Mouse (Mus musculus) intestine, embryonic 15.5 days (tissue): ENCODE data around the gene Ace. TPM values are rescaled to one million over a fixed set of nuclear protein-coding genes. Genes with fewer than 3 reads are reported as not detected.

Source experiments
- ATAC-seq: fragments of 200-750 bp; cut with Nextera tagmentation; 2 replicates; pipeline ENCODE4 v1.8.0; 2017; ENCODE audit warnings: moderate TSS enrichment, moderate library complexity
- H3K27ac ChIP-seq: fragments of 300-500 bp; sonication (generic); 2 replicates; pipeline ENCODE4 v1.5.1; 2015; ENCODE audit warnings: mild to moderate bottlenecking, inconsistent platforms
- H3K27me3 ChIP-seq: fragments of 300-500 bp; sonication (generic); replicated peaks from 2 replicates; pipeline ENCODE4 v1.6.1; 2015; ENCODE audit warnings: inconsistent platforms
- H3K36me3 ChIP-seq: fragments of 300-500 bp; sonication (generic); 2 replicates; pipeline ENCODE4 v1.6.1; 2015; ENCODE audit warnings: inconsistent platforms
- H3K4me1 ChIP-seq: fragments of 300-500 bp; sonication (generic); replicated peaks from 2 replicates; pipeline ENCODE4 v1.6.1; 2015; ENCODE audit warnings: inconsistent platforms
- H3K4me2 ChIP-seq: fragments of 300-500 bp; sonication (generic); replicated peaks from 2 replicates; pipeline ENCODE4 v1.6.1; 2015; ENCODE audit warnings: mild to moderate bottlenecking, inconsistent platforms
- H3K4me3 ChIP-seq: fragments of 300-500 bp; sonication (generic); replicated peaks from 2 replicates; pipeline ENCODE4 v1.5.1; 2015; ENCODE audit warnings: inconsistent platforms
- H3K9ac ChIP-seq: fragments of 300-500 bp; sonication (generic); 2 replicates; pipeline ENCODE4 v1.6.1; 2015; ENCODE audit warnings: inconsistent platforms
- H3K9me3 ChIP-seq: fragments of 300-500 bp; sonication (generic); 2 replicates; pipeline ENCODE4 v1.6.1; 2016; ENCODE audit warnings: inconsistent platforms
- WGBS: fragments of 180-500 bp; shearing (Covaris S2); methylation state at CpG from one replicate; pipeline ENCODE4 v1.1.7; 2015; 5-methylcytosine and 5-hydroxymethylcytosine counted together
- polyA plus RNA-seq: library from polyadenylated mRNA; unstranded; fragments of >200 nt; fragmentation: Nextera tagmentation; extraction: Ambion mirVana; gene quantifications from 2 replicates; pipeline ENCODE4 v1.2.1, GENCODE M21; 2015

Gene Ace
- 6.9 and 11.1 TPM in 2 replicates for polyA plus RNA-seq

DNA sequence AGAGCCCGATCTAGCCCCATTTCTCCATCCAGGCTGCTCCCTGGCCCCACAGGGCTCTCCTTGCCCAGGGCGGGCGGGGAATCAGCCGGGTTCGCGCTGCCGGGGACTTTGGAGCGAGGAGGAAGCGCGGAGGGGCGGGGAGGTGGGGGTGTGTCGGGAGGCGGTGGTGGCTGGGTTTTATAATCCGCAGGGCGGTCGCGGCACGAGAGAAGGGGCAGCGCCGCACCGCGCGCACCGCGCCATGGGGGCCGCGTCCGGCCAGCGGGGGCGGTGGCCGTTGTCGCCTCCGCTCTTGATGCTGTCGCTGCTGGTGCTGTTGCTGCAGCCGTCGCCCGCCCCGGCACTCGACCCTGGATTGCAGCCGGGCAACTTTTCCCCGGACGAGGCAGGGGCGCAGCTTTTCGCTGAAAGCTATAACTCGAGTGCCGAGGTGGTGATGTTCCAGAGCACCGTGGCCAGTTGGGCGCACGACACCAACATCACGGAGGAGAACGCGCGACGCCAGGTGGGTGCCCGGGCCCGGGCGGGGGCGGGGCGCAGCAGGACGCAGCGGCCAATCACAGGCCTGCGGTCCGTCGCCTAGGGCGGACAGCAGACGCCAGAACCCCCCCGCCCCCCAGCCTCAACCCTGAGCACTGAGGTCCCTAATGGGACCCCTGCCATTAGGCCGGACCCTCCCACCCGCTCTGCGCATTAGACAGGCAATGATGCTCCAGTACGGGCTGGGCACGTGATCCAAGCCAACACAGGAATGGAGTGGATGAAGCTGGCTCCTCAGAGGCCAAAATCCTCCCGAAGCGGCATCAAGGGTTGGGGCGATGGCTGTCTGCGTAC, at the start of gene Ace:
Gene Ace, plus strand, starts transcription at position 205 of the 834 bp plus-strand sequence.
- peak within 1 kb of the TSS; percentile 51 for H3K4me3 ChIP-seq
- H3K4me2 ChIP-seq = peak within 1 kb of the TSS; percentile 99
- WGBS = under 1% methylated on average over 64 of the region's 76 CpGs
- H3K9me3 ChIP-seq = no peaks in the 10 kb centered on the region
- H3K9ac ChIP-seq = peak within 1 kb of the TSS; percentile 49
- peaks cover 30% of the 10 kb centered on the region for H3K27me3 ChIP-seq
- peaks cover 13% of the 10 kb centered on the region for H3K4me1 ChIP-seq
- H3K36me3 ChIP-seq = no peaks in the 10 kb centered on the region
- no peak within 1 kb of the TSS for H3K27ac ChIP-seq
- ATAC-seq = peak; percentile 78

DNA sequence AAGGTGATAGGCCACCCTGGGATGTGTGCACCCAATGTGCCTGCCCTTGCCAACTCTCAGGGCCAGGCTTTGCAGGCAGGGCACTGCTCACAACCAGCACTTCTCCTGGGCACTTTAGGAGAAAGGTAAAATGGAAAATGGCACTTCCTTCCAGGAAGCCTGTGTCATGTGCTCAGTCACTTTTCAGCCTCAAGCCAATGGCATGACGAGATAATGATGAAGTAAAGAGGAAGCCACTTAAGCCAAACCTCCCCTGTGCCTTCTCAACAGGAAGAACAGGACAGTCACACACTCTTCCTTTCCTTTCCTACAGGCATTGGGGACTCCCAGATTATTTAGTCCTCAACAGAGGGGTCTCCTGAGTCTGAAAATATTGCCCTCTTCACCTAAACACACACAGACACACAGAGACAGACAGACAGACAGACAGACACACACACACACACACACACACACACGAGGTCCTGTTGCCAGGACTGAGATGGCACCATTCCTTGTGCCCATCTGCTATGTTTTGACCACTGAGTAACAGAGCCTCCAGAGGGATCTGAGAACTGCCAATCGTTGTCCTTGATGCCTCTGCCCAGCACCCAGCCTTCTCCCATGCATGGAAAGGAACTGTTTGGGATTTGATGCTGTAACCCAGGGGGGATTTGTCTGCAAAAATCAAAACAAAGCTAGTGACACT, 47.5 kb upstream of the Ace start:
- 73% methylated on average over 3 of the region's 3 CpGs for WGBS
- H3K27me3 ChIP-seq = no peaks in the 10 kb centered on the region

DNA sequence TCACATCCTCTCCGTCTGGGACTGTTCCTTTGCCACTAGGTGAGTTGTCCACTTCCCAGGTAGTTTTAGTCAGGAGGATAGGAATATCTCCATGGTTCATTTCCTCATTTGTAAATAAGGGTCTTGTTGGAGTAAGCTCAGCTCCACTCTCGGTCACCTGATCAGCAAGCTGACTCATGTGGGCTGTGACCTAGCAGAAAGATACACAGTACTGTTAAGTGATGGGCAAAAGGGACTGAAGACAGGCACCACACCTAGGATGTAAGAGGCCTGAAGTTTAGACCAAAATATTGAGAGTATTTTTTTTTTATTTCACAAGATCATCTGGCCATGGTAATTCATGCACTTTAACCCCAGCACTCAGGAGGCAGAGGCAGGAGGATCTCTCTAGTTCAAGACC, 46.9 kb upstream of the Ace start:
- Histone ChIP-seq H3K4me1 (no peaks in the 10 kb centered on the region), H3K9me3 (no peaks in the 10 kb centered on the region), H3K36me3 (peaks cover 18% of the 10 kb centered on the region), H3K4me3 (no peak overlapping the region), H3K9ac (no peak overlapping the region), H3K27ac (no peak overlapping the region), H3K27me3 (no peaks in the 10 kb centered on the region), H3K4me2 (no peak overlapping the region)
- ATAC-seq = no peak
- WGBS = 92% methylated on average over 2 of the region's 2 CpGs

More for the DNA sequence above, 47.5 kb upstream of the Ace start:
- H3K36me3 ChIP-seq = peaks cover 14% of the 10 kb centered on the region
- ATAC-seq = no peak
- H3K4me3 ChIP-seq = no peak overlapping the region
- no peak overlapping the region for H3K4me2 ChIP-seq
- no peaks in the 10 kb centered on the region for H3K4me1 ChIP-seq
- no peak overlapping the region for H3K9ac ChIP-seq
- H3K9me3 ChIP-seq = no peaks in the 10 kb centered on the region
- H3K27ac ChIP-seq = no peak overlapping the region

DNA sequence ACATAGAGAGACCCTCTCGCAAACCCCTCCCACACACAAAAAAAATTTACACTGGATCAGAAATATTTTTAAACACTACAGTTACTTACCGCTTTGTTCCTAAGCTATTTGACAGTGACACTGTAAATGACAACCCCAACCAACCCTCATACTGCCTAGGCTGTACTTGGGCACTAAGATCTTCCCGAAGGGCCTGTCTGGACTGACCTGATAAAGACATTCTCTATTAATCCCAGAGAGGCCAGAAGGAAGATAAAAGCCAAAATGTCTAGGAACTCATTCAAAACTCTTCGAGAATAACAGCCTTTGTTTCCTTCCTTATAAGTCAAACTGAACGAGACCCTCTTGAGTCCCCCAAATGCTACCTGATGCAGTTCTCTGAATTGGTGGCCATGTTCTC, 46.5 kb upstream of the Ace start:
- 89% methylated on average over 5 of the region's 5 CpGs for WGBS
- Histone ChIP-seq H3K9ac (no peak overlapping the region), H3K27ac (no peak overlapping the region), H3K9me3 (no peaks in the 10 kb centered on the region), H3K27me3 (no peaks in the 10 kb centered on the region), H3K4me1 (no peaks in the 10 kb centered on the region), H3K4me3 (no peak overlapping the region), H3K4me2 (no peak overlapping the region), H3K36me3 (peaks cover 18% of the 10 kb centered on the region)
- ATAC-seq = no peak

DNA sequence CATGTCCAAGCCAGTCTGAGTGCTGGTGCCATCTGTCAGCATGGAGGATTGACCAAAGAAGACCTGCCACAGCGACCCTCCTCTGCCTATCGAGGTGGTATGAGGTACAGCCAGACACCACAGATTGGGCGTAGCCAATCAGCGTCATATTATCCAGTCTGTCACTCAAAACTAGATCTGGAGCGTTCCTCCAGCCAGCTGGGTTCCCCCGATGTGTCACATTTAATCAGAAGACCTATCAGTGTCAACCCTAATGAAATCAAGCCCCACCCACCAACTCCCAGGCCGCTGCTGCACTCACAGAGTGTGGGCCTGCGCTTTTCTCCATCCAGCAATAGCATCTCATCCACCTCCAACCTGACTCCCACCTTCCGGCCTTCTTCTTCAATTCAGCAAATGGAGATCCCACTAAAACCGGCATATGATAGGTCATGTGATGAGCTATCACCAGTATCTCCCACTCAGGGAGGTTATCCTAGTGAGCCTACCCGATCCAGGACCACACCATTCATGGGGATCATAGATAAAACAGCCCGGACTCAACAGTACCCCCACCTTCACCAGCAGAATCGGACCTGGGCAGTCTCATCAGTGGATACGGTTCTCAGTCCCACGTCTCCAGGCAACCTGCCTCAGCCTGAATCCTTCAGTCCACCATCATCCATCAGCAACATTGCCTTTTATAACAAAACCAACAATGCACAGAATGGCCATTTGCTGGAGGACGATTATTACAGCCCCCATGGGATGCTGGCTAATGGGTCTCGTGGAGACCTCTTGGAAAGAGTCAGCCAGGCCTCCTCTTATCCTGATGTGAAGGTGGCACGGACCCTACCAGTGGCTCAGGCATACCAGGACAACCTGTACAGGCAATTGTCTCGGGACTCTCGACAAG, 44.7 kb upstream of the Ace start:
- Histone ChIP-seq H3K27me3 (no peaks in the 10 kb centered on the region), H3K4me1 (0 out of 2 replicates have a peak, but pooled peaks cover 2% of the 10 kb centered on the region), H3K36me3 (peaks cover 18% of the 10 kb centered on the region), H3K9ac (no peak overlapping the region), H3K9me3 (no peaks in the 10 kb centered on the region), H3K27ac (no peak overlapping the region), H3K4me3 (no peak overlapping the region), H3K4me2 (no peak overlapping the region)
- 90% methylated on average over 20 of the region's 20 CpGs for WGBS
- ATAC-seq = no peak; the same call in 1 of the 2 replicates

DNA sequence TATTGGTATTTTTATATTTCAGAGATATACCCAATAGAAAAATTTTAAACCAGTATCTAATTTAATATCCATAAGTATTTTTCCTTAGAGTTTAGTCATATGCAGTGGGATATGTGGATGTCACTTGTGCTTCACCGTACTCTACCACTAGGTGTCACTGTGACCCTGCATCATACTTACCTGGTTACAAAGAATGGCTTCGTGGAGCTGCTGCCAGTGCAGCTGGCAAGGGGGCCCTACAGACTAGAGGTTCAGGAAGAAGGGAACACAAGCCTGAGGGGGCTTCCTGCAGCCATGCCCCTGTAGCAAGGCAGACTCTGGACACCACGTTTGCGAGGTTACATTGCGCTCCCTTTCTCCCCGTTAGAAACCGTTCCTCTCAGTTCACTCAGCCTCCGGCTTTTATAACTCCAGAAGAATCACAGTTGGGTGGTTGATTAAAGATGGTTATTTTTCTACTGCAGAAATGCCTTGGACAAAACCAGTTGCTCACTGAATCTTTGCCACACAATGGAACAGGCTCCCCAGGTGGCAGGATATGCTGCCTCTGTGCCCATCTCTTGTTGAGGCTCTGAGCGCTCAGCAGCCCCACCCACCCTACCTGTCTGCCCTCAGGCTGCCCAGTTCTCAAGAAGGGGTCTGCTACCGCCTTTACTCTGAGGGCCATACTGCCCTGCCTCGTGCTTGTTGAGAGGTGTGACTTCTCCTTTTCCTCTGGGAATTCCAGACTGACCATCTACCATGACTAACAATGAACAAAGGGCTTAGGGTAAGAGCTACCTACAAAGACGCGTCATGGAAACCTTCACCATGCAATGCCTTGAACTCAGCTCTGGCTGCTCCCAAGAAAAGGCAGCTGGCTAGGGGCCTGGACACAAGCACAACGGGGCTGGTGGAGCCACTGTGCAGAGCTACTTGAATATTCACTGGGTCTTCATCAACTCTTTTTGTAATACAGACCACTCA, 40.4 kb upstream of the Ace start:
- 61% methylated on average over 14 of the region's 14 CpGs for WGBS
- ATAC-seq = peak; percentile 75

DNA sequence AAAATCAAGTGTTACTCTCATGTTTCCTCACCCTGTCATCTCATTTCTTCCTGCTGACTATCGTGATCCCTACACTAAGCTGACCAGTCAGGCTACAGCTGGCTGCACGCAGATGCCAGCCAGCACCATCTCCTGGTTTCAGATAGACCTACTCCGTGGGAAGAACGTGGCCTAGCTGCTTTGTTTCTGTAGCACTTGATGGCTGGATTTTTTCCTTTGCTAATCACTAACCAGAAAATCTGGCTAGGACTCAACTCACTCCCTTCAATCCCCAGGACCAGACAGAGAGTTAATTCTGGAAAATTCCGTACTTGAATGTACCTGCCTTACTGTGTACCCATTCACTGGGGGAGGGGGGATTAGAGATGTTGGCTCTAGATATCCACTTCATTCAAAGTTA, 39.6 kb upstream of the Ace start:
- H3K4me1 ChIP-seq = 0 out of 2 replicates have a peak, but pooled peaks cover 2% of the 10 kb centered on the region
- no peak overlapping the region for H3K4me2 ChIP-seq
- 0 out of 2 replicates have a peak, but pooled peaks cover 4% of the 10 kb centered on the region for H3K36me3 ChIP-seq
- WGBS = 80% methylated on average over 5 of the region's 5 CpGs
- no peak overlapping the region for H3K27ac ChIP-seq
- no peak overlapping the region for H3K4me3 ChIP-seq
- no peak for ATAC-seq
- no peak overlapping the region for H3K9ac ChIP-seq
- no peaks in the 10 kb centered on the region for H3K27me3 ChIP-seq
- no peaks in the 10 kb centered on the region for H3K9me3 ChIP-seq

More for the DNA sequence above, 40.4 kb upstream of the Ace start:
- Histone ChIP-seq H3K9me3 (no peaks in the 10 kb centered on the region), H3K27me3 (no peaks in the 10 kb centered on the region), H3K36me3 (peaks cover 12% of the 10 kb centered on the region), H3K4me2 (no peak overlapping the region), H3K27ac (no peak overlapping the region), H3K9ac (no peak overlapping the region), H3K4me1 (0 out of 2 replicates have a peak, but pooled peaks cover 2% of the 10 kb centered on the region), H3K4me3 (no peak overlapping the region)

DNA sequence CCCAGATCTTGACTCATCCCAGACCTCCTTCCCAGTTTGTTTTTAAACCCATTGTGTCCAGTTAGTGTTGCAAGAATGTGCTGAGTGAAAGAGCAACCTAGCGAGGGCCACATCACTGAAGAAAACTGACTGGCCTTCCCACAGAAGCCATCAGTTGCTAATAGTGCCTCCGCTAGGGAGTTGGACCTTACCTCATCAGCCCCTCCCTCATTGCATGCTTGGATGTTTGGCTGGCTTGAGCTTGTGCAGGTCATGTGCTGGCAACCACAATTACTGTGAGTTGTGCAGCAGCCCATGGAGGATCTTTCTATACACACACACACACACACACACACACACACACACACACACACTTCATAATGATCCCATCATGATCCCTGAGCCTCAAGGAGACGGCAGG, 36.4 kb upstream of the Ace start:
- 89% methylated on average over 3 of the region's 3 CpGs for WGBS
- Histone ChIP-seq H3K27me3 (no peaks in the 10 kb centered on the region), H3K9ac (no peak overlapping the region), H3K27ac (no peak overlapping the region), H3K4me1 (0 out of 2 replicates have a peak, but pooled peaks cover 2% of the 10 kb centered on the region), H3K9me3 (no peaks in the 10 kb centered on the region), H3K4me3 (no peak overlapping the region), H3K36me3 (no peaks in the 10 kb centered on the region), H3K4me2 (no peak overlapping the region)
- no peak for ATAC-seq

DNA sequence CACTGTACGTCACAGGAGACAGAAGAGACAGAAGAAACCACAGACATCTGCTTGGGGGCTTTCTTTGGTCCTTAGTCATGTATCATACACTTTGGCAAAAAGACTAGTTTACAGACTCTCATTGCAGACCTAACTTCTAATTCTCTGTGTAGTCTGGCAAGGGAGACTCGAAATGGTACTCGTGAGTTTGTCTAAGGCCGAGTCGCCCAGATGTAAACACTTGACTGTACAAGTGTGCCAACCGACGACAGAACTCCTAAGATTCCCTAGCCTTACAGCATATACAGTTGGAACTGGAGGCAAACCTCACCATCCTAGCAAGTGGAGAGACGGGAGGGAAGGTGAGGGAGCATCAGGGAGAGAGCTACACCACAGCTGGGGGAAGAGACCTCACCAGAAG, 34.0 kb upstream of the Ace start:
- 69% methylated on average over 8 of the region's 8 CpGs for WGBS
- Histone ChIP-seq H3K36me3 (no peaks in the 10 kb centered on the region), H3K27me3 (no peaks in the 10 kb centered on the region), H3K4me3 (no peak overlapping the region), H3K4me1 (no peaks in the 10 kb centered on the region), H3K27ac (no peak overlapping the region), H3K9me3 (no peaks in the 10 kb centered on the region), H3K4me2 (no peak overlapping the region), H3K9ac (no peak overlapping the region)
- ATAC-seq = no peak

DNA sequence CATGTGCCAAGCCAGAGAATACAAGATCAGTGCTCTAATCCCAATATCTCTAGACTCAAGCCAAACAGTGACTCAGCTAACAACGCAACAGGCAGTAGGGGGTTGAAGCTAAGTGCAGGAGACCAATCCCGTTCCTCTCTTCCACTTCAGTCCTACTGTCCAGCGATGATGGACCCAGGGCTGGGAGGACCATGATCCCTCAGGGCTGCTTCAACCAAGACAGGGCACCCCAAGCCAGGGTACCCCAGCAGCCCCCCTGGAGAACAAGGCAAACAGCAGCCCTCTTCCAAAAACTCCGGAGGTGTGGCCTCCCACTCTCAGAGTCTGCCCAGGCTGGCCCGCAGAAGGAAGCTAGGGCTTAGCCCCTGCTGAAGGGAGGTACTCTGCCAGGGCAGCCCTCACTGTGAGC, 33.4 kb upstream of the Ace start:
- Histone ChIP-seq H3K9ac (no peak overlapping the region), H3K9me3 (no peaks in the 10 kb centered on the region), H3K4me1 (no peaks in the 10 kb centered on the region), H3K27me3 (no peaks in the 10 kb centered on the region), H3K27ac (no peak overlapping the region), H3K4me3 (no peak overlapping the region), H3K4me2 (no peak overlapping the region), H3K36me3 (no peaks in the 10 kb centered on the region)
- ATAC-seq = no peak
- WGBS = 62% methylated on average over 5 of the region's 5 CpGs

DNA sequence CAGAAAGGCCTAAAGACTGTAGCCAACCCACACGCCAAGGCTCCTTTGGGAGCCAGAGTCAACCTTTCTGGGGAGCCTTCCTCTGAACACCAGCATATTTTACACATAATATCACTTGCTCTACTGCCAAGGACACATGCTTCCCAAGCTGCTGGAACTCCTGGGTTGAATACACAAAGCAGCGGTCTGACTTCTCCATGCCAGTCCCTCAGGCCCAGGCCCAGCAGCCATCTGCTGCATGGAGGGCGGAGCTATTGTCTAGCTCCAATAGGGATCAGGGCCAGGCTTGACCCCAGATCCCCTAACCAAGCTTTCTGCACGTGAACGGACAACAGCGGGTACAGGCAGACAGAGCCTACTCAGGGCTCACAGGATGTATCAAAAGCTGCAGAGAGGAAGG, 32.9 kb upstream of the Ace start:
- ATAC-seq = no peak
- H3K27ac ChIP-seq = no peak overlapping the region
- 46% methylated on average over 6 of the region's 6 CpGs for WGBS

More for the DNA sequence above, 32.9 kb upstream of the Ace start:
- Histone ChIP-seq H3K27me3 (no peaks in the 10 kb centered on the region), H3K4me1 (no peaks in the 10 kb centered on the region), H3K4me2 (no peak overlapping the region), H3K9me3 (no peaks in the 10 kb centered on the region), H3K36me3 (no peaks in the 10 kb centered on the region), H3K4me3 (no peak overlapping the region), H3K9ac (no peak overlapping the region)
